Mouse (Mus musculus) thymus, postnatal 0 days (tissue): Measurements from ENCODE around the gene Reep1. TPM values are rescaled to one million over a fixed set of nuclear protein-coding genes. Genes with fewer than 3 reads are reported as not detected.
A peak's percentile ranks its signal among the peaks of the same experiment; 100 is the strongest.

Experiments
- DNase-seq: peaks from one replicate; pipeline ENCODE4 v3.0.0-alpha.2; 2015; ENCODE audit warnings: low spot score
- polyA plus RNA-seq: library from polyadenylated mRNA; unstranded; fragments of >200 nt; fragmentation: Nextera tagmentation; extraction: Ambion mirVana; gene quantifications from 2 replicates; pipeline ENCODE4 v1.2.1, GENCODE M21; 2015

The Reep1 gene
- polyA plus RNA-seq, 1 experiment from 2014 or later, result 2.2 TPM

- DNase-seq, result no peak
These were observed 29.8 kb downstream of the Reep1 start for GRCm38 (mm10) chr6:71737202-71737601.

GRCm38 (mm10) chr6:71738611-71739010, 31.2 kb downstream of the Reep1 start:
- DNase-seq, result peak; percentile 61

GRCm38 (mm10) chr6:71740921-71741320, 33.6 kb downstream of the Reep1 start:
- no peak for DNase-seq

- DNase-seq, result no peak
These were observed 34.8 kb downstream of the Reep1 start for GRCm38 (mm10) chr6:71741998-71742636.

- no peak for DNase-seq
These were observed 37.6 kb downstream of the Reep1 start for GRCm38 (mm10) chr6:71744934-71745333.

- DNase-seq, result no peak
These were observed 38.3 kb downstream of the Reep1 start for GRCm38 (mm10) chr6:71745482-71746234.

GRCm38 (mm10) chr6:71746246-71746645, 38.9 kb downstream of the Reep1 start:
- DNase-seq, result no peak

GRCm38 (mm10) chr6:71746846-71747245, 39.5 kb downstream of the Reep1 start:
- DNase-seq, result peak; percentile 89

- DNase-seq, result no peak
These were observed 44.2 kb downstream of the Reep1 start for GRCm38 (mm10) chr6:71751602-71752001.

GRCm38 (mm10) chr6:71752791-71753464, 45.6 kb downstream of the Reep1 start:
- DNase-seq, result no peak

- peak; percentile 97 for DNase-seq
These were observed 49.9 kb downstream of the Reep1 start for GRCm38 (mm10) chr6:71757039-71757894.

GRCm38 (mm10) chr6:71758780-71759179, 51.4 kb downstream of the Reep1 start:
- DNase-seq, result no peak

GRCm38 (mm10) chr6:71760073-71760472, 52.7 kb downstream of the Reep1 start:
- DNase-seq, result peak; percentile 47

GRCm38 (mm10) chr6:71767761-71768160, 60.4 kb downstream of the Reep1 start:
- DNase-seq, result peak; percentile 50

- DNase-seq, result peak; percentile 72
These were observed 62.7 kb downstream of the Reep1 start for GRCm38 (mm10) chr6:71769901-71770690.

GRCm38 (mm10) chr6:71770856-71771255, 63.5 kb downstream of the Reep1 start:
- no peak for DNase-seq

- no peak for DNase-seq
These were observed 63.9 kb downstream of the Reep1 start for GRCm38 (mm10) chr6:71771282-71771681.

- DNase-seq, result no peak
These were observed 64.8 kb downstream of the Reep1 start for GRCm38 (mm10) chr6:71772156-71772555.

- DNase-seq, result no peak
These were observed 65.4 kb downstream of the Reep1 start for GRCm38 (mm10) chr6:71772636-71773208.

- no peak for DNase-seq
These were observed 70.7 kb downstream of the Reep1 start for GRCm38 (mm10) chr6:71778016-71778415.
